Mouse (Mus musculus): Measurements from ENCODE around the gene Wdr60. TPM values are rescaled to one million over a fixed set of nuclear protein-coding genes. Genes with fewer than 3 reads are reported as not detected.

Gene Wdr60
- polyA plus RNA-seq, 1 experiment: 4.5 TPM

GRCm38 (mm10) chr12:116235356-116235755 lies 27.5 kb downstream of the Wdr60 start:
- no peak overlapping the region for H3ac ChIP-seq (ENCODE audit: control insufficient read depth, insufficient read length)
- no peak for TF ChIP-seq E2F4 (IDR thresholded peaks at IDR 0.05; ENCODE audit: insufficient read depth)
- TF ChIP-seq SRF (IDR thresholded peaks at IDR 0.05; ENCODE audit: control insufficient read depth, insufficient read length, low read depth): no peak
- TF ChIP-seq MAX (IDR thresholded peaks at IDR 0.05; ENCODE audit: low read depth): no peak
- TF ChIP-seq TCF3 (IDR thresholded peaks at IDR 0.05; ENCODE audit: insufficient read length, low read depth): no peak
- no peak for TF ChIP-seq CEBPB (IDR thresholded peaks at IDR 0.05; ENCODE audit: insufficient read depth, poor library complexity, severe bottlenecking)
- TF ChIP-seq USF1 (IDR thresholded peaks at IDR 0.05; ENCODE audit: low read depth): no peak

GRCm38 (mm10) chr12:116232061-116232460 lies 30.8 kb downstream of the Wdr60 start:
- TF ChIP-seq POLR2AphosphoS2 (IDR thresholded peaks at IDR 0.05; ENCODE audit: insufficient read length, low read depth): no peak
- no peak for TF ChIP-seq MYOG (IDR thresholded peaks at IDR 0.05; ENCODE audit: control insufficient read depth in 1 of 3, insufficient read depth in 1 of 3, insufficient read length in 2 of 3, low read depth in 2 of 3)
- no peak for TF ChIP-seq REST (IDR thresholded peaks at IDR 0.05; ENCODE audit: insufficient read depth, insufficient read length)
- no peak for TF ChIP-seq SRF (IDR thresholded peaks at IDR 0.05; ENCODE audit: control insufficient read depth, insufficient read length, low read depth)
- TF ChIP-seq MYOD1 (IDR thresholded peaks at IDR 0.05; ENCODE audit: control insufficient read depth in 1 of 3, insufficient read length in 2 of 3, low read depth in 2 of 3): no peak
- no peak for TF ChIP-seq POLR2A (IDR thresholded peaks at IDR 0.05; ENCODE audit: insufficient read length, low read depth)
- TF ChIP-seq CEBPB (IDR thresholded peaks at IDR 0.05; ENCODE audit: insufficient read depth, poor library complexity, severe bottlenecking): no peak
- no peak for TF ChIP-seq TCF3 (IDR thresholded peaks at IDR 0.05; ENCODE audit: insufficient read length, low read depth)
- no peak for TF ChIP-seq E2F4 (IDR thresholded peaks at IDR 0.05; ENCODE audit: insufficient read depth)
- no peaks in the 10 kb centered on the region for H3K27me3 ChIP-seq (ENCODE audit: control insufficient read depth, insufficient read depth, insufficient read length)
- no peak overlapping the region for H3ac ChIP-seq (ENCODE audit: control insufficient read depth, insufficient read length)
- peak overlapping the region; percentile 74 for H3K4me2 ChIP-seq (ENCODE audit: low read depth)
- no peak overlapping the region for H3K4me3 ChIP-seq
- no peaks in the 10 kb centered on the region for H3K36me3 ChIP-seq (ENCODE audit: control insufficient read depth, insufficient read depth)
- H3K79me2 ChIP-seq (ENCODE audit: control insufficient read depth, insufficient read depth): no peaks in the 10 kb centered on the region

More at GRCm38 (mm10) chr12:116235356-116235755, 27.5 kb downstream of the Wdr60 start:
- Histone ChIP-seq H3K4me3 (no peak overlapping the region), H3K79me2 (ENCODE audit: control insufficient read depth, insufficient read depth) (no peaks in the 10 kb centered on the region), H3K36me3 (ENCODE audit: control insufficient read depth, insufficient read depth) (no peaks in the 10 kb centered on the region), H3K27me3 (ENCODE audit: control insufficient read depth, insufficient read depth, insufficient read length) (no peaks in the 10 kb centered on the region), H3K4me2 (ENCODE audit: low read depth) (no peak overlapping the region)

GRCm38 (mm10) chr12:116231612-116232011 lies 31.2 kb downstream of the Wdr60 start:
- TF ChIP-seq REST (IDR thresholded peaks at IDR 0.05; ENCODE audit: insufficient read depth, insufficient read length): no peak
- TF ChIP-seq MYOD1 (IDR thresholded peaks at IDR 0.05; ENCODE audit: control insufficient read depth in 1 of 3, insufficient read length in 2 of 3, low read depth in 2 of 3): no peak
- no peak for TF ChIP-seq TCF3 (IDR thresholded peaks at IDR 0.05; ENCODE audit: insufficient read length, low read depth)
- TF ChIP-seq MYOG (IDR thresholded peaks at IDR 0.05; ENCODE audit: control insufficient read depth in 1 of 3, insufficient read depth in 1 of 3, insufficient read length in 2 of 3, low read depth in 2 of 3): no peak
- TF ChIP-seq USF1 (IDR thresholded peaks at IDR 0.05; ENCODE audit: low read depth): no peak
- TF ChIP-seq CEBPB (IDR thresholded peaks at IDR 0.05; ENCODE audit: insufficient read depth, poor library complexity, severe bottlenecking): no peak
- no peak for TF ChIP-seq POLR2AphosphoS2 (IDR thresholded peaks at IDR 0.05; ENCODE audit: insufficient read length, low read depth)
- no peak for TF ChIP-seq E2F4 (IDR thresholded peaks at IDR 0.05; ENCODE audit: insufficient read depth)
- no peak for TF ChIP-seq POLR2A (IDR thresholded peaks at IDR 0.05; ENCODE audit: insufficient read length, low read depth)
- TF ChIP-seq SRF (IDR thresholded peaks at IDR 0.05; ENCODE audit: control insufficient read depth, insufficient read length, low read depth): no peak
- H3K4me3 ChIP-seq: no peak overlapping the region

GRCm38 (mm10) chr12:116229451-116229850 lies 33.4 kb downstream of the Wdr60 start:
- H3K4me2 ChIP-seq (ENCODE audit: low read depth): no peak overlapping the region
- H3K79me2 ChIP-seq (ENCODE audit: control insufficient read depth, insufficient read depth): no peaks in the 10 kb centered on the region
- TF ChIP-seq MAX (IDR thresholded peaks at IDR 0.05; ENCODE audit: low read depth): no peak
- H3K27me3 ChIP-seq (ENCODE audit: control insufficient read depth, insufficient read depth, insufficient read length): no peaks in the 10 kb centered on the region
- no peak overlapping the region for H3K4me3 ChIP-seq
- H3ac ChIP-seq (ENCODE audit: control insufficient read depth, insufficient read length): no peak overlapping the region
- H3K36me3 ChIP-seq (ENCODE audit: control insufficient read depth, insufficient read depth): no peaks in the 10 kb centered on the region

More at GRCm38 (mm10) chr12:116231612-116232011, 31.2 kb downstream of the Wdr60 start:
- Histone ChIP-seq H3K27me3 (ENCODE audit: control insufficient read depth, insufficient read depth, insufficient read length) (no peaks in the 10 kb centered on the region), H3K4me2 (ENCODE audit: low read depth) (peak overlapping the region; percentile 74), H3K79me2 (ENCODE audit: control insufficient read depth, insufficient read depth) (no peaks in the 10 kb centered on the region), H3K36me3 (ENCODE audit: control insufficient read depth, insufficient read depth) (no peaks in the 10 kb centered on the region), H3ac (ENCODE audit: control insufficient read depth, insufficient read length) (no peak overlapping the region)

GRCm38 (mm10) chr12:116226289-116227057 lies 36.3 kb downstream of the Wdr60 start:
- Histone ChIP-seq H3K79me2 (ENCODE audit: control insufficient read depth, insufficient read depth) (no peaks in the 10 kb centered on the region), H3K4me3 (no peak overlapping the region), H3K4me2 (ENCODE audit: low read depth) (no peak overlapping the region), H3ac (ENCODE audit: control insufficient read depth, insufficient read length) (no peak overlapping the region), H3K27me3 (ENCODE audit: control insufficient read depth, insufficient read depth, insufficient read length) (no peaks in the 10 kb centered on the region), H3K36me3 (ENCODE audit: control insufficient read depth, insufficient read depth) (no peaks in the 10 kb centered on the region)
- TF ChIP-seq POLR2A (IDR thresholded peaks at IDR 0.05; ENCODE audit: insufficient read length, low read depth): no peak
- TF ChIP-seq TCF3 (IDR thresholded peaks at IDR 0.05; ENCODE audit: insufficient read length, low read depth): no peak
- TF ChIP-seq E2F4 (IDR thresholded peaks at IDR 0.05; ENCODE audit: insufficient read depth): no peak
- no peak for TF ChIP-seq MYOG (IDR thresholded peaks at IDR 0.05; ENCODE audit: control insufficient read depth in 1 of 3, insufficient read depth in 1 of 3, insufficient read length in 2 of 3, low read depth in 2 of 3)
- no peak for TF ChIP-seq POLR2AphosphoS2 (IDR thresholded peaks at IDR 0.05; ENCODE audit: insufficient read length, low read depth)
- no peak for TF ChIP-seq MYOD1 (IDR thresholded peaks at IDR 0.05; ENCODE audit: control insufficient read depth in 1 of 3, insufficient read length in 2 of 3, low read depth in 2 of 3)
- TF ChIP-seq REST (IDR thresholded peaks at IDR 0.05; ENCODE audit: insufficient read depth, insufficient read length): no peak
- TF ChIP-seq USF1 (IDR thresholded peaks at IDR 0.05; ENCODE audit: low read depth): no peak
- TF ChIP-seq MAX (IDR thresholded peaks at IDR 0.05; ENCODE audit: low read depth): no peak
- TF ChIP-seq SRF (IDR thresholded peaks at IDR 0.05; ENCODE audit: control insufficient read depth, insufficient read length, low read depth): no peak
- TF ChIP-seq CEBPB (IDR thresholded peaks at IDR 0.05; ENCODE audit: insufficient read depth, poor library complexity, severe bottlenecking): no peak
- no peak for TF ChIP-seq TCF12 (IDR thresholded peaks at IDR 0.05; ENCODE audit: insufficient read depth, poor library complexity, severe bottlenecking)
